Mouse (Mus musculus) T-helper 17 cell (primary cell): Measurements from ENCODE around the gene Rcan3.

Experiments used
- in situ Hi-C, 2 experiments: fragments of 300-600 bp; cut with MboI, MseI; formaldehyde crosslinking; loops; 1 replicate in 1 of 2; 2 replicates in 1 of 2; pipeline ENCODE4 v1.15.1; 2025; ENCODE audit warnings: high pct_unique_total_duplicates in 2 of 2

The Rcan3 gene

DNA sequence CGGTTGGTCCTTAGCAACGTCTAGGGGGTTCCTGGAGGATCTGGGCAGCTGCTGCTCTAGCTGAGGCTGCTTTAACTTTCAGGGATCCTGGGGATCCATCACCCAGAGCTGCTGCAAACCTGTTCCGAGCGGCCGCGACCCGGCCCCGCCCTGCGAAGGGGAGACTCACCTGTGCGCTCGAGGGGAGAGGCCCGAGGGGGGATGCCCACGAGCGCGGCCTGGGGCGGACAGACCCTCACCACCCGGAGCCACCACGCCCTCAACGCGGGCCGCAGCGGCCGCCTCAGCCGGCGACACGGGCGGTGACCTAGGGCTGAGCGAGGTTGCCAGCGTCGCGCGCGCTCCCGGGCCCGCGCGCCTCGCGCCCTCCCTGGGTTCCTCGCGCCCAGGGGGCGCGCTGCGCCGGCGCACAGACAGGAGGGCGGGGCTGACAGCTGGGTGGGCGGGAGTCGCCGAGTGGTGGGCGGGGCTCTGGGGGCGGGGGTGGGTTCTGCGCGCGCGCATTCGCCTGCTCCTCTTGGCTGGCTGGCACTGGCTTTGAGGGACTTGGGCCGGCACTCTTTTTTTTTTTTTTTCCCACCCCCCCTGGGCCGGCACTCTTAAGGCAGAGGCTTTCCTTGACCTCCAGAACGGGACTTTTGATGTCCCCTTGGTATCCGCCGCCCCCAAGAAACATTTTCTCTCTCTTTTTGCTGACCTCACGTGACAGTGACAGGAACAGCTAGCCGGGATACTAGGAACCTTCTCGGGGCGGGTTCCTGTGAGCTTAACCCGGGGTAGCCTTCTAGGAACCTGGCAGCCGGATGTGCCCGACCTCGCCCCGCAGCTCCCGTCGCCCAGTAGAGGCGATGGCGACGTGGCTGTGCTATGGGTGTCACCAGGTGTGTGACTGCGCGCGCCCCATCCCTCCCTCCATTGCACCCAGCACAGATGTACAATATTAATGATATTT, at the start of gene Rcan3:
Rcan3 (minus strand) TSS at position 411 of the 952 bp plus-strand sequence.
- in situ Hi-C loops, result loop anchor here in 1 of 2 experiments (5.0 to 25.0 kb wide), 2 partner anchors 1676 to 1929 kb away; partner anchors contain the start of genes Arid1a and Cdc42

- in situ Hi-C loops, result no loop called here
Observed at GRCm38 (mm10) chr4:135480370-135480769, 46.7 kb upstream of the Rcan3 start.

DNA sequence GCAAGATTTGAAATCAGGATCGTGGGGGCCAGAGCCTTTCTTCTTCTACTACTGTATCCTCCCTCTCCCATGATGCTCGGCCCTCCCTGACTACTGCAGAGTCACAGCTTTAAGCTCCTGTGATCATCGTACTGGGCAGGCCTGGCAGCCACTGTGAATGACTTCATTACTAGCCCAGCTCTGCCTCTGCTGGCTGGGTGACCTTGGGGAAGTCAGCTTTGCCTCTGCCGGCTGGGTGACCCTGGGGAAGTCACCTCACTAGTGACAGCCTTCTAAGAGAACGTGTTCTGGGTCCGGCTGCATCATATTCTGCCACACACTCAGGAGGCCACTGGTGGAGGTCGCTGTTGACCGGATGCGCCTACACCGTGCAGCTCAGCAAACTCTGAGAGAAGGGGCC, 44.2 kb upstream of the Rcan3 start:
- in situ Hi-C loops, result no loop called here

DNA sequence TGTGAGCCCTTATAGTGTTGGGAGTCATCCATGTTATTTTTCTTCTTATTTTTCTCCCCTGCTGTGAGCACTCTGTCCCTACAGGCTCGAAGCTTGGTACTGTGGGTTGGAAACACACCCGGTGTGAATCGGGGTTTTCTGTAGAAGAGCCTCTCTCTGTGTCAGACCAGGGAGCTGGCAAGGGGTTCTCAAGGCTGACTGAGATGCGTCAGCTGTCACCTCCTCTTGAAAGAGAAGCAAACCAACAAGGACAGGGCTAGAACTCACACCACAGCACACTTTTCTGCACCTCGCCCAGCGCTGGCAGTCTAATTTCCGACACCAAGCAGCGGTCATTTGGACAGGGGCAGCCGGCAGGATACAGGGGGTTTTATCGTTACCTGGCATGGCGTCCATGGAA, 29.8 kb upstream of the Rcan3 start:
- in situ Hi-C loops, result no loop called here

GRCm38 (mm10) chr4:135453572-135453971, 19.9 kb upstream of the Rcan3 start:
- in situ Hi-C loops, result loop anchor here in 1 of 2 experiments (5.0 kb wide), 1 partner anchor 39 kb away; the partner anchor contains the start of gene Stpg1

GRCm38 (mm10) chr4:135453164-135453563, 19.5 kb upstream of the Rcan3 start:
- in situ Hi-C loops, result loop anchor here in 1 of 2 experiments (5.0 kb wide), 1 partner anchor 39 kb away; the partner anchor contains the start of gene Stpg1

GRCm38 (mm10) chr4:135451360-135452015, 17.8 kb upstream of the Rcan3 start:
- in situ Hi-C loops, result loop anchor here in 1 of 2 experiments (5.0 kb wide), 1 partner anchor 41 kb away; the partner anchor contains the start of gene Stpg1

- in situ Hi-C loops, result loop anchor here (5.0 to 25.0 kb wide), 3 partner anchors 45 to 1920 kb away; partner anchors contain the start of genes Cdc42 (in 1 of the 2), Ncmap (in 1 of the 2) and Pdik1l (in 1 of the 2)
Observed at GRCm38 (mm10) chr4:135442473-135442872, 8.8 kb upstream of the Rcan3 start.

- in situ Hi-C loops, result loop anchor here (5.0 to 25.0 kb wide), 3 partner anchors 43 to 1922 kb away; partner anchors contain the start of genes Cdc42 (in 1 of the 2), Ncmap (in 1 of the 2) and Pdik1l (in 1 of the 2)
Observed at GRCm38 (mm10) chr4:135439904-135440522, 6.4 kb upstream of the Rcan3 start.

DNA sequence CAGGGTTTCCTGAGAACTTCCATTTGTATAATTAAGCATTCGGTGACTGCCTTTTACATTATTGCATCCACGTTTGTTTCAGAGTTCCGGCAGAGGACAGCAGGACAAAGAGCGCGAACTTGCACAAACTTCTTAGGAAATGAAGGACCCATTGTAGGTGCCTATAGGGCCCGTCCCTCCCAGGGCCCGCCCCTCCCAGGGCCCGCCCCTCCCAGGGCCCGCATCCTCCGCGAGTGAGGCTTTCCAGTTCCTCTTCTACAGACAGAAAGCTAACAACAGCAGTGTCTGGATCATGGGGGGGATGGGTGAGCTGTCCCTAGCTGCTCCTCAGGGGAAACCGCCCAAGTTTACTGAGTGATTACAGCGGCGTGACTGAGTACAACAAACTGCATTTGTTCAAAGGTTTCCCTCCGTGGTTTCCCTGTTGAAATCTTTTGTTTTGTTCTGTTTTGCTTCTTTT, 5.6 kb upstream of the Rcan3 start:
- in situ Hi-C loops, result loop anchor here in 1 of 2 experiments (25.0 kb wide), 1 partner anchor 1923 kb away; the partner anchor contains the start of gene Cdc42

GRCm38 (mm10) chr4:135437924-135438323, 4.3 kb upstream of the Rcan3 start:
- in situ Hi-C loops, result loop anchor here in 1 of 2 experiments (25.0 kb wide), 1 partner anchor 1924 kb away; the partner anchor contains the start of gene Cdc42

- in situ Hi-C loops, result loop anchor here in 1 of 2 experiments (25.0 kb wide), 1 partner anchor 1926 kb away; the partner anchor contains the start of gene Cdc42
Observed at GRCm38 (mm10) chr4:135436291-135436690, 2.6 kb upstream of the Rcan3 start.

DNA sequence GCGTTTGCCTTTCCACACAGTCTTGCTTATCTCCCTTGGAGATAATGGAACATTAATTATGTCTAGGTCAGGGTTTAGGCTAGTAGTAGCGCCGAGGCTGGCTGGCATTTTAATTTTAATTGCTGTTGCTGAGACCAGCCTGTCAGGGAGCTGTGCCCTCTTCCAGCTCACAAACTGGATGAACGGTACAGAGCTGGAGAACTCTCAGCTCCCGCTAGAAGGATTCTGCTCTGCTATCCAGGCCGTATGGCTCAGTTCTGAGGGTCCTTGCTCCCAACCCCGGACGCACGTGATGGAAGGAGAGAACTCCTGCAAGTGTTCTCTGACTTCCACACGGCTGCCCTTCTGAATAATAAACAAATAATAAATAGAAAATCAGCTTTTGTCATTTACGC, 739 bp upstream of the Rcan3 start:
- in situ Hi-C loops, result loop anchor here in 1 of 2 experiments (5.0 to 25.0 kb wide), 2 partner anchors 1677 to 1928 kb away; partner anchors contain the start of genes Arid1a and Cdc42

GRCm38 (mm10) chr4:135433086-135433442, 589 bp downstream of the Rcan3 start:
- in situ Hi-C loops, result loop anchor here in 1 of 2 experiments (5.0 to 25.0 kb wide), 2 partner anchors 1676 to 1929 kb away; partner anchors contain the start of genes Arid1a and Cdc42

DNA sequence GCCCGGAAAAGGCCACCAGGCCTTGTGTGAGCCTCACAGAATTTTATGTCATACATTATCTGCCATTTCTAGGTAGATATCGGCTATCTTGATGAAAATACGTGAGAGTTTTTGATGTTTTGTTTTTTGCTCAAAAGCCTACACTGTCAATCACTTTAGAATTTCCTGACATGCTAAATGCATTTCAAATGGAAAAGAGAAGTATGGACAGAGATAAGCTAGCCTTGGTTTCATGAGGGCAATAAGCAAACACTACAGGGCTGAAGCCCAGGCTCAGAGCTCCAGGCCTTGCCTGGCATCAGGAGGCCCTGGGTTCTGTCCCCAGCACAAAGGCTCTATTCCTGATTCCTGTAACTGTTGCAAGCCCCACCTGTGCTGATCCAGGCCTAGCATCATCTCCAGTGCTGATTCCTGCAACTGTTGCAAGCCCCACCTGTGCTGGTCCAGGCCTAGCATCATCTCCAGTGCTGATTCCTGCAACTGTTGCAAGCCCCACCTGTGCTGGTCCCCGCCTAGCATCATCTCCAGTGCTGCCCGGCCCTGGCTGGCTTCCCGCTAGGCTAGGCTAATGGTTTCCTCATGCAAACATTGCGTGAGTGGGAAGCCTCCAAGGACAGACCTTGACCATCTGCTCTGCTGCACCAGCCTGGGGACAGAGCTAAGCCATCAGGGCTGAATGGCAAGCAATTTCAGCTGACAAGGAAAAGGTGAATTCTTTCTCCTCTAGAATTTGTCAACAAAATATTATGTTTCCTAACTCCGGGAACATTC, 3.5 kb downstream of the Rcan3 start:
- in situ Hi-C loops, result loop anchor here in 1 of 2 experiments (5.0 to 25.0 kb wide), 2 partner anchors 1673 to 1932 kb away; partner anchors contain the start of genes Arid1a and Cdc42

DNA sequence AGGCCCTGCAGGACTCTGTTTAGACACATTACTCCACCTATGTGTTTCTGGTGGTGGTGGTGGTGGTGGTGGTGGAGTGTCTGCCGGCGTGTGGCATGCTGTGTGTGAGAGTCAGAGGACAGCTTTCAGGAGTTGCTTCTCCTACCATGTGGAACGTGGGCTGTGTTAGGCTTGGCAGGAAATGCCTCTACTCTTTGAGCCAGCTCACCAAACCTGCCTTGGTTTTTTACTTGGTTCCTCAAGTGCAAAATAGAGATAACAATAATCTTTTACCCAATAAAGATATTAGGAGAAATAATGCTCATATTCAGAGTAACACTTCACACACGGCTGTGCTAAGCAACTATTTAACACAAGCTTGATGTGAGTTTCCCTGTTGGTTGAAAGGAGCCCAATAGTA, 4.3 kb downstream of the Rcan3 start:
- in situ Hi-C loops, result loop anchor here in 1 of 2 experiments (25.0 kb wide), 1 partner anchor 1933 kb away; the partner anchor contains the start of gene Cdc42

- in situ Hi-C loops, result loop anchor here in 1 of 2 experiments (25.0 kb wide), 1 partner anchor 1936 kb away; the partner anchor contains the start of gene Cdc42
Observed at GRCm38 (mm10) chr4:135426587-135426986, 7.1 kb downstream of the Rcan3 start.

- in situ Hi-C loops, result loop anchor here in 1 of 2 experiments (25.0 kb wide), 1 partner anchor 1937 kb away; the partner anchor contains the start of gene Cdc42
Observed at GRCm38 (mm10) chr4:135425625-135426024, 8.0 kb downstream of the Rcan3 start.

- in situ Hi-C loops, result no loop called here
Observed at GRCm38 (mm10) chr4:135420961-135421360, 12.7 kb downstream of the Rcan3 start.
